Mouse (Mus musculus): Measurements from ENCODE around the gene Tollip. TPM values are rescaled to one million over a fixed set of nuclear protein-coding genes. Genes with fewer than 3 reads are reported as not detected.
"Not testable (repeated sequence)": the region's sequence is repeated elsewhere in the genome, so short reads cannot be mapped to it uniquely, and the experiment has no call there.

The Tollip gene
- total RNA-seq, 2 experiments from 2014 or later = 26.0 to 31.0 TPM

GRCm38 (mm10) chr7:141934951-141935350 is 16.6 kb upstream of the Tollip start:
- intact Hi-C loops (cut with DNase I) = no loop called here
- no peak for DNase-seq

- peak in 1 of 2 experiments; percentile 6 for DNase-seq
- intact Hi-C loops (cut with DNase I) = no loop called here
Measured at GRCm38 (mm10) chr7:141934128-141934898, 16.0 kb upstream of the Tollip start.

GRCm38 (mm10) chr7:141928642-141929041 is 10.3 kb upstream of the Tollip start:
- DNase-seq = no peak
- intact Hi-C loops (cut with DNase I) = loop anchor here (5.0 kb wide), 2 partner anchors 156 to 446 kb away; no protein-coding TSS in a partner anchor

GRCm38 (mm10) chr7:141924917-141925316 is 6.6 kb upstream of the Tollip start:
- DNase-seq = peak; percentile 47 to 56
- intact Hi-C loops (cut with DNase I) = loop anchor here (5.0 kb wide), 2 partner anchors 153 to 443 kb away; no protein-coding TSS in a partner anchor

GRCm38 (mm10) chr7:141924121-141924520 is 5.8 kb upstream of the Tollip start:
- intact Hi-C loops (cut with DNase I); DNase-seq: not testable (repeated sequence)

GRCm38 (mm10) chr7:141911305-141911704 is 7.0 kb downstream of the Tollip start:
- intact Hi-C loops (cut with DNase I) = no loop called here
- DNase-seq = no peak

- DNase-seq = no peak
- intact Hi-C loops (cut with DNase I) = no loop called here
Measured at GRCm38 (mm10) chr7:141908591-141908990, 9.7 kb downstream of the Tollip start.

GRCm38 (mm10) chr7:141902791-141903190 is 15.5 kb downstream of the Tollip start:
- no peak for DNase-seq
- intact Hi-C loops (cut with DNase I) = no loop called here

GRCm38 (mm10) chr7:141902269-141902729 is 16.0 kb downstream of the Tollip start:
- intact Hi-C loops (cut with DNase I) = no loop called here
- peak; percentile 99 to 100 for DNase-seq

- no peak for DNase-seq
- intact Hi-C loops (cut with DNase I) = no loop called here
Measured at GRCm38 (mm10) chr7:141901825-141902224, 16.5 kb downstream of the Tollip start.

GRCm38 (mm10) chr7:141892151-141892550 is 26.2 kb downstream of the Tollip start:
- no peak for DNase-seq
- intact Hi-C loops (cut with DNase I) = no loop called here

GRCm38 (mm10) chr7:141878813-141879212 is 39.5 kb downstream of the Tollip start:
- intact Hi-C loops (cut with DNase I) = no loop called here
- no peak for DNase-seq

- no peak for DNase-seq
- intact Hi-C loops (cut with DNase I) = no loop called here
Measured at GRCm38 (mm10) chr7:141874891-141875290, 43.4 kb downstream of the Tollip start.

- no peak for DNase-seq
- intact Hi-C loops (cut with DNase I) = no loop called here
Measured at GRCm38 (mm10) chr7:141870553-141870952, 47.8 kb downstream of the Tollip start.

GRCm38 (mm10) chr7:141869644-141870043 is 48.7 kb downstream of the Tollip start:
- intact Hi-C loops (cut with DNase I) = no loop called here
- DNase-seq = no peak

GRCm38 (mm10) chr7:141861046-141861445 is 57.3 kb downstream of the Tollip start:
- no peak for DNase-seq
- intact Hi-C loops (cut with DNase I) = no loop called here

- DNase-seq = no peak
- intact Hi-C loops (cut with DNase I) = no loop called here
Measured at GRCm38 (mm10) chr7:141840354-141840753, 78.0 kb downstream of the Tollip start.

- DNase-seq = no peak
- intact Hi-C loops (cut with DNase I) = no loop called here
Measured at GRCm38 (mm10) chr7:141838779-141839178, 79.5 kb downstream of the Tollip start, which contains the start of gene Muc5b. Gene Muc5b (plus strand): TSS chr7:141839070.

GRCm38 (mm10) chr7:141836423-141836822 is 81.9 kb downstream of the Tollip start:
- intact Hi-C loops (cut with DNase I) = no loop called here
- no peak for DNase-seq

- DNase-seq = no peak
- intact Hi-C loops (cut with DNase I) = no loop called here
Measured at GRCm38 (mm10) chr7:141835941-141836340, 82.4 kb downstream of the Tollip start.

Data from gastrocnemius, postnatal 36 days (tissue).